Comparison of ENCODE assay signal across 1 mouse cellular context in the genomic region with DNA sequence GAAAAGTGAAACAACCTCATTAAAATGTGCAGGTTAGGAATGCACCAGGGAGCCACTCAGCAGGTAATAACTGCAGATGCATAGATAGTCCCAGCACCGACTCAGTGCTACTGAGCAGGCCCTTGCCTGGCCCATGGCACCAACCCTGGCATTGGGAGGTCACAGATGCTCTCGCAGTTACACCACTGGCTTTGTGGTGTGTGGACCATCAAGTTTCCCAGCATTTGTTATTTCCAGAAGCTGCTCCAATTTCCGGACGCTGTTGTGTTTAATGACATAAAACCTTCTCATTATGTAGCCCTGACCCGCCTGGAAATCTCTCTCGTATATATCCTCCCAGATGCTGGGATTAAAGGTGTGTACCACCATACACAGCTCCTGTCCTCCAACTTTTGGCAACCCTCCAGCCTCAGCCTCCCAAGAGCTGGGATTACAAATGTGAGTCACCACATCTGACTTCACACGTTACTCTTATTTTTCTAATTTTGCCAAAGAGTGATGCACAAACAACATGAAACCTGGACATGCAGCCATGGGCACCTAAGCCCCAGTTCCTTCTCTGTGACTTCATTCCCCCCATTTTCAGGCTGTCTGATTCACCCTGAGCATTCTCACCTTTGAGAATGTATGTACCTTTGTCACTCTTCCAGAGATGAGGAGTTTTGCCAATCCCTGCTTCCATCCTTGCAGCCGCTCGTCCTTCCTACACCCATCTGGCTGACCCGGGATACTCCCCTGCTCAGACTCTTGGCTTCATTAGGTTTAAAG.
A peak's percentile ranks its signal among the peaks of the same experiment; 100 is the strongest.
TF ChIP-seq lines count a peak whose summit lies in the region.

No protein-coding gene starts in this region.

TF ChIP-seq in MEL, 35 proteins besides CTCF, POLR2A, EP300 and RAD21:
- 0 out of 2 replicates have a peak, but pooled peaks have one; percentile 5 for TF ChIP-seq NELFE (IDR thresholded peaks at IDR 0.05; ENCODE audit: low read depth, low read length)
- TF ChIP-seq KAT2A (conservative IDR thresholded peaks at IDR 0.05; ENCODE audit: low read depth, low read length) = no peak
